Mouse (Mus musculus) stomach, postnatal 0 days (tissue): ENCODE data around the gene Polr3b. TPM values are rescaled to one million over a fixed set of nuclear protein-coding genes. Genes with fewer than 3 reads are reported as not detected.

Source experiments
- ATAC-seq: fragments of 200-750 bp; cut with Nextera tagmentation; 2 replicates; pipeline ENCODE4 v1.8.0; 2017; ENCODE audit not compliant: low FRiP score, low TSS enrichment
- DNase-seq: peaks from one replicate; pipeline ENCODE4 v3.0.0-alpha.2; 2016; ENCODE audit warnings: low spot score
- H3K27ac ChIP-seq: fragments of 300-500 bp; sonication (generic); replicated peaks from 2 replicates; pipeline ENCODE4 v1.5.1; 2014; ENCODE audit warnings: mild to moderate bottlenecking, control low read depth
- H3K27me3 ChIP-seq: fragments of 300-500 bp; sonication (generic); 2 replicates; pipeline ENCODE4 v1.6.1; 2014; ENCODE audit warnings: low read length; ENCODE audit not compliant: control insufficient read depth, insufficient read depth
- H3K36me3 ChIP-seq: fragments of 300-500 bp; sonication (generic); 2 replicates; pipeline ENCODE4 v1.6.1; 2014; ENCODE audit warnings: low read length, mixed read lengths; ENCODE audit not compliant: control insufficient read depth, insufficient read depth
- H3K4me1 ChIP-seq: fragments of 300-500 bp; sonication (generic); replicated peaks from 2 replicates; pipeline ENCODE4 v1.6.1; 2014; ENCODE audit warnings: antibody characterized with exemption; ENCODE audit not compliant: control insufficient read depth, insufficient read depth
- H3K4me2 ChIP-seq: fragments of 300-500 bp; sonication (generic); replicated peaks from 2 replicates; pipeline ENCODE4 v1.6.1; 2014; ENCODE audit warnings: low read depth, mild to moderate bottlenecking, control low read depth, moderate library complexity
- H3K4me3 ChIP-seq: fragments of 300-500 bp; sonication (generic); 2 replicates; pipeline ENCODE4 v1.5.1; 2014; ENCODE audit warnings: low read depth, low read length, control low read depth
- H3K9ac ChIP-seq: fragments of 300-500 bp; sonication (generic); 2 replicates; pipeline ENCODE4 v1.6.1; 2014; ENCODE audit warnings: mild to moderate bottlenecking, low read length, control low read depth, mixed read lengths
- H3K9me3 ChIP-seq: fragments of 300-500 bp; sonication (generic); 2 replicates; pipeline ENCODE4 v1.6.1; 2016; ENCODE audit warnings: low read length; ENCODE audit not compliant: control insufficient read depth
- CTCF ChIP-seq: IDR thresholded peaks from 2 replicates; pipeline ENCODE4 v1.5.1; 2016; ENCODE audit warnings: antibody characterized with exemption, low read depth, mild to moderate bottlenecking, moderate library complexity
- EP300 ChIP-seq: optimal IDR thresholded peaks from 2 replicates; pipeline ENCODE3; 2016; ENCODE audit warnings: antibody characterized with exemption
- WGBS: fragments of 180-500 bp; shearing (Covaris S2); extraction: QIAGEN DNeasy Blood & Tissue Kit; methylation state at CpG from one replicate; pipeline ENCODE4 v1.1.7; 2014; 5-methylcytosine and 5-hydroxymethylcytosine counted together
- polyA plus RNA-seq: library from polyadenylated mRNA; unstranded; fragments of >200 nt; fragmentation: Nextera tagmentation; extraction: Ambion mirVana; gene quantifications from 2 replicates; pipeline ENCODE4 v1.2.1, GENCODE M21; 2015

Polr3b gene
- polyA plus RNA-seq, 1 experiment from 2014 or later = 4.9 TPM

DNA sequence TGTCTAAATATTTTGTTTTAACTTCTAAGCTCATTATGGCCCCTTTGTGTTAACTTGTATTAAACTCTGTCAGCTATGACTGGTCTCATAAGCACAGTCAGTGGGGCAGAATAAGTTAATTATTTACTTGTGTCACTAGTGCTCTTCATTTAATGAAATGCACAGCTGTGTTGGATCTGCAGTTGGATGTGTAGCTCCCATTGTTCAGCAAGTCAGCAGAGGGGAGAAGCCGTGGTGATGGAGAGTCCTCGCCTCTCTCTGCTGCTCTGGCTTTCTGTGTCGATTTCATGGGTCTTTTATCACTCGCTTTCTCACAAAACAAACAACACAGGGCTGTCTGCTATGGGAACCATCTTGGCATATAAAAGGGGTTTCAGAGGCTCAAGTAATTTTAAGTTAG lies 88.7 kb downstream of the Polr3b start:
- 49% methylated on average over 4 of the region's 4 CpGs for WGBS
- DNase-seq = no peak
- ATAC-seq = no peak

DNA sequence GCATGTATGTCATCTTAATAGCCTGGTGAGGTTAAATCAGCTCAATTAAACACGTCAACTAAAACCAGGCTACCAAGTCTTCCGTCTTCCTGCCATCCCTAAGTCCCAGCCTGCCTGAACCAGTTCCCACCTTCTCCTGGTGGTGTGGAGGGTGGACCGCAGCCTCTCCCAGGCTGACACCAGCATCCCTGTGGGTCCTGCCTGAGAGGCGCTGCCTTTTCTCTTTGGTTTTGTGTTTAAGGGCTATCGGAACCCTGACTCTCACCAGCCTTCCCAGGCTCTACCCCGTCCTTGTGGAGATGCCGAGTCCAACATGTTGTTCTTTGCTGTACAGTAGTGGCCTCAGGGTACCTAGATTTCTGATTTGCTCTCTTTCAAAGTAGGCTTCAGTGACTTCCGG lies 89.4 kb downstream of the Polr3b start:
- ATAC-seq = no peak
- no peak overlapping the region for H3K27ac ChIP-seq

More for the DNA sequence above, 88.7 kb downstream of the Polr3b start:
- TF ChIP-seq EP300 = no peak
- no peak for TF ChIP-seq CTCF
- H3K4me3 ChIP-seq = no peak overlapping the region
- H3K27me3 ChIP-seq = no peaks in the 10 kb centered on the region
- no peak overlapping the region for H3K27ac ChIP-seq
- no peak overlapping the region for H3K9ac ChIP-seq
- no peaks in the 10 kb centered on the region for H3K9me3 ChIP-seq
- H3K4me1 ChIP-seq = no peaks in the 10 kb centered on the region
- peaks cover 2% of the 10 kb centered on the region; the same call in 1 of the 2 replicates for H3K36me3 ChIP-seq
- no peak overlapping the region for H3K4me2 ChIP-seq

GRCm38 (mm10) chr10:84711940-84712339 lies 89.8 kb downstream of the Polr3b start:
- 46% methylated on average over 5 of the region's 5 CpGs for WGBS
- no peak for TF ChIP-seq EP300
- peak; percentile 48 for TF ChIP-seq CTCF
- Histone ChIP-seq H3K4me1 (no peaks in the 10 kb centered on the region), H3K9me3 (no peaks in the 10 kb centered on the region), H3K27me3 (no peaks in the 10 kb centered on the region), H3K27ac (no peak overlapping the region), H3K4me2 (no peak overlapping the region), H3K4me3 (no peak overlapping the region), H3K9ac (no peak overlapping the region), H3K36me3 (peaks cover 2% of the 10 kb centered on the region)
- DNase-seq = no peak
- no peak for ATAC-seq

More for the DNA sequence above, 89.4 kb downstream of the Polr3b start:
- DNase-seq = no peak
- H3K36me3 ChIP-seq = peaks cover 2% of the 10 kb centered on the region
- H3K4me3 ChIP-seq = no peak overlapping the region
- WGBS = 70% methylated on average over 8 of the region's 8 CpGs
- H3K4me2 ChIP-seq = no peak overlapping the region
- H3K9me3 ChIP-seq = no peaks in the 10 kb centered on the region
- no peak for TF ChIP-seq CTCF
- no peak for TF ChIP-seq EP300
- no peaks in the 10 kb centered on the region for H3K4me1 ChIP-seq
- H3K9ac ChIP-seq = no peak overlapping the region
- no peaks in the 10 kb centered on the region for H3K27me3 ChIP-seq

- Histone ChIP-seq H3K36me3 (peaks cover 2% of the 10 kb centered on the region), H3K4me1 (no peaks in the 10 kb centered on the region), H3K9ac (no peak overlapping the region), H3K4me3 (no peak overlapping the region), H3K9me3 (no peaks in the 10 kb centered on the region), H3K27ac (no peak overlapping the region), H3K27me3 (no peaks in the 10 kb centered on the region), H3K4me2 (no peak overlapping the region)
- TF ChIP-seq EP300 (no peak), CTCF (no peak)
- no peak for ATAC-seq
- peak; percentile 50 for DNase-seq
- WGBS = 54% methylated on average over 6 of the region's 6 CpGs
These were observed 90.4 kb downstream of the Polr3b start for GRCm38 (mm10) chr10:84712532-84712931.

- 72% methylated on average over 10 of the region's 10 CpGs for WGBS
- Histone ChIP-seq H3K9me3 (no peaks in the 10 kb centered on the region), H3K4me3 (no peak overlapping the region), H3K4me2 (no peak overlapping the region), H3K4me1 (no peaks in the 10 kb centered on the region), H3K36me3 (peaks cover 2% of the 10 kb centered on the region), H3K27me3 (no peaks in the 10 kb centered on the region), H3K27ac (no peak overlapping the region), H3K9ac (no peak overlapping the region)
- ATAC-seq (no peak), DNase-seq (no peak)
- no peak for TF ChIP-seq EP300
These were observed 91.0 kb downstream of the Polr3b start for GRCm38 (mm10) chr10:84713043-84713442.

DNA sequence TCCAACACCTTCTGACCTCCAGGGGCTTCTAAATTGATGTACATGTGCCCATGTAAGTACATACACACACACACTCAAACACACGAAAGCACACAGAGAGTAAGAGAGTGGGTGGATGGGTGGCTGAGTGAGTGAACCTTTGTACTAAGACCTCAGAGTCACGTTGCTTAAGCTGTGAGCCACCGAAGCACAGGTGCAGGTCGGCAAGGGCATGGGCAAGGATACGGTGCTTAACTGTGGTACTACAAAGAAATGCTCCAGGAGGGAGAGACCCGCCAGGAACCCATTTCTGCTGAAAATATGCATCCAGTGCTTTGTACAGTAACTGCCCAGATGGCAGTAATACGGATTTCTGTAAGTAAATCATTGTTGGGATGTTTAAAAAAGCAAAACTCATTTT lies 93.5 kb downstream of the Polr3b start:
- no peak for ATAC-seq
- no peak overlapping the region for H3K4me2 ChIP-seq
- no peak for DNase-seq
- peaks cover 8% of the 10 kb centered on the region for H3K36me3 ChIP-seq
- H3K4me3 ChIP-seq = no peak overlapping the region
- no peak overlapping the region for H3K9ac ChIP-seq
- 86% methylated on average over 7 of the region's 7 CpGs for WGBS
- TF ChIP-seq EP300 = no peak
- TF ChIP-seq CTCF = no peak
- H3K27ac ChIP-seq = no peak overlapping the region
- no peaks in the 10 kb centered on the region for H3K4me1 ChIP-seq
- no peaks in the 10 kb centered on the region for H3K27me3 ChIP-seq
- H3K9me3 ChIP-seq = no peaks in the 10 kb centered on the region
